Mouse (Mus musculus): ENCODE measurements around the gene Prr32. TPM values are rescaled to one million over a fixed set of nuclear protein-coding genes. Genes with fewer than 3 reads are reported as not detected.

The Prr32 gene
- polyA plus RNA-seq (2015; fragmentation: Nextera tagmentation; extraction: Ambion mirVana): 0.88 and 1.9 TPM in 2 replicates

- H3K27me3 ChIP-seq: no peaks in the 10 kb centered on the region
These were observed at the start of gene Prr32 for GRCm38 (mm10) chrX:45090604-45091003. Gene Prr32, plus strand, starts transcription at chrX:45090904.

More at GRCm38 (mm10) chrX:45090604-45091003, at the start of gene Prr32:
- H3K4me3 ChIP-seq (replicated peaks): no peak within 1 kb of the TSS
- no peak for ATAC-seq (replicated peaks; ENCODE audit: low FRiP score)
- no peaks in the 10 kb centered on the region for H3K36me3 ChIP-seq
- H3K9me3 ChIP-seq (replicated peaks): no peaks in the 10 kb centered on the region
- H3K27ac ChIP-seq: no peak within 1 kb of the TSS
- 74% methylated on average over 1 of the region's 1 CpGs for WGBS
- H3K4me2 ChIP-seq: no peak within 1 kb of the TSS
- no peak within 1 kb of the TSS for H3K9ac ChIP-seq
- no peaks in the 10 kb centered on the region for H3K4me1 ChIP-seq

Measured in kidney, embryonic 15.5 days (tissue).